Mouse (Mus musculus) ES-E14 (cell line): Measurements from ENCODE around the gene Hcrt. TPM values are rescaled to one million over a fixed set of nuclear protein-coding genes. Genes with fewer than 3 reads are reported as not detected.

Source experiments
- DNase-seq: peaks from one replicate; pipeline ENCODE4 v3.0.0-alpha.2; 2013; ENCODE audit warnings: low read depth, low spot score
- H3K27ac ChIP-seq: 2 replicates; pipeline ENCODE4 v1.5.1; 2012; ENCODE audit warnings: low read depth, mild to moderate bottlenecking, low read length, moderate library complexity, mixed read lengths; ENCODE audit not compliant: poor library complexity, insufficient read depth, severe bottlenecking
- H3K36me3 ChIP-seq: 2 replicates; pipeline ENCODE4 v1.6.1; 2012; ENCODE audit warnings: mild to moderate bottlenecking, low read length, moderate library complexity, mixed read lengths; ENCODE audit not compliant: control insufficient read depth, poor library complexity, insufficient read depth, severe bottlenecking
- H3K4me1 ChIP-seq, 2 experiments: fragments of 150-350 bp in 1 of 2; sonication (generic) in 1 of 2; 2 replicates each; pipeline ENCODE4 v1.6.1; 2012; ENCODE audit warnings: low read length in 2 of 2, mild to moderate bottlenecking in 1 of 2, mixed read lengths in 1 of 2; ENCODE audit not compliant: control insufficient read depth in 2 of 2, insufficient read depth in 2 of 2, poor library complexity in 1 of 2
- H3K4me3 ChIP-seq, 2 experiments: fragments of 150-350 bp in 1 of 2; sonication (generic) in 1 of 2; 2 replicates each; pipeline ENCODE4 v1.5.1; 2012; ENCODE audit warnings: low read length in 2 of 2, low read depth in 1 of 2, mild to moderate bottlenecking in 1 of 2, mixed read lengths in 1 of 2; ENCODE audit not compliant: insufficient read depth in 1 of 2, poor library complexity in 1 of 2, severe bottlenecking in 1 of 2
- H3K9ac ChIP-seq: 2 replicates; pipeline ENCODE4 v1.6.1; 2012; ENCODE audit warnings: low read depth, mild to moderate bottlenecking, low read length, mixed read lengths; ENCODE audit not compliant: poor library complexity, insufficient read depth, severe bottlenecking
- H3K9me3 ChIP-seq: fragments of 150-350 bp; sonication (generic); 2 replicates; pipeline ENCODE4 v1.6.1; 2012; ENCODE audit warnings: low read depth, mild to moderate bottlenecking, low read length; ENCODE audit not compliant: control insufficient read depth, insufficient read depth
- CHD2 ChIP-seq: IDR thresholded peaks from 2 replicates; pipeline ENCODE4 v1.6.1; 2014; ENCODE audit warnings: mild to moderate bottlenecking, low read depth, low read length, inconsistent platforms
- HCFC1 ChIP-seq: IDR thresholded peaks from 2 replicates; pipeline ENCODE4 v1.6.1; 2012; ENCODE audit warnings: low read length, inconsistent platforms, borderline replicate concordance; ENCODE audit not compliant: insufficient read depth
- MAFK ChIP-seq: IDR thresholded peaks from 2 replicates; pipeline ENCODE4 v1.6.1; 2014; ENCODE audit warnings: mild to moderate bottlenecking, low read depth, low read length, inconsistent platforms; ENCODE audit not compliant: insufficient read depth
- ZC3H11A ChIP-seq: IDR thresholded peaks from 2 replicates; pipeline ENCODE4 v1.6.1; 2012; ENCODE audit warnings: low read depth, mild to moderate bottlenecking, inconsistent platforms, low read length, borderline replicate concordance
- ZNF384 ChIP-seq: IDR thresholded peaks from 2 replicates; pipeline ENCODE4 v1.6.1; 2012; ENCODE audit warnings: low read depth, low read length, inconsistent platforms
- in situ Hi-C, 2 experiments: fragments of 600-800 bp; cut with MboI; formaldehyde crosslinking; loops; one replicate each; pipeline ENCODE4 v1.15.1; 2025; ENCODE audit warnings: low sequenced_read_pairs in 2 of 2, inconsistent platforms in 1 of 2; ENCODE audit not compliant: unreplicated experiment in 2 of 2
- total RNA-seq: library from RNA; depleted of rRNA; stranded (reverse); fragments of 300-350 nt; gene quantifications from 2 replicates; pipeline ENCODE4 v1.2.3, GENCODE M21; 2012

The Hcrt gene
- total RNA-seq, 1 experiment = not detected

- Histone ChIP-seq H3K4me1 (peaks cover 0 to 2% of the 10 kb centered on the region in 2 experiments; a peak in 1 of 4 replicates), H3K9me3 (no peaks in the 10 kb centered on the region), H3K9ac (no peak overlapping the region), H3K27ac (no peak overlapping the region), H3K4me3 (peak overlapping the region in 1 of 2 experiments; percentile 41; a peak in 1 of 4 replicates), H3K36me3 (no peaks in the 10 kb centered on the region)
- no peak for DNase-seq
- in situ Hi-C loops = no loop called here
- no peak for TF ChIP-seq HCFC1
- no peak for TF ChIP-seq ZNF384
- TF ChIP-seq CHD2 = no peak
- no peak for TF ChIP-seq MAFK
- no peak for TF ChIP-seq ZC3H11A
Measured at GRCm38 (mm10) chr11:100774261-100774660, 11.5 kb upstream of the Hcrt start.

GRCm38 (mm10) chr11:100770646-100771408, 8.1 kb upstream of the Hcrt start, which contains the start of gene Ghdc:
TSS of gene Ghdc (minus strand) at chr11:100770957.
- no peaks in the 10 kb centered on the region for H3K36me3 ChIP-seq
- H3K27ac ChIP-seq = no peak within 1 kb of the TSS; the same call in 1 of the 2 replicates
- peak within 1 kb of the TSS; percentile 37; the same call in 1 of the 2 replicates for H3K9ac ChIP-seq
- TF ChIP-seq HCFC1 (no peak), ZNF384 (no peak), CHD2 (no peak), MAFK (no peak), ZC3H11A (no peak)
- in situ Hi-C loops = no loop called here
- DNase-seq = peak; percentile 60
- H3K4me1 ChIP-seq = peaks cover 0 to 2% of the 10 kb centered on the region in 2 experiments; a peak in 1 of 4 replicates
- H3K9me3 ChIP-seq = no peaks in the 10 kb centered on the region
- H3K4me3 ChIP-seq = peak within 1 kb of the TSS; percentile 65 to 83

- TF ChIP-seq ZC3H11A (no peak), ZNF384 (no peak), HCFC1 (no peak)
- peaks cover 0 to 2% of the 10 kb centered on the region in 2 experiments; a peak in 1 of 4 replicates for H3K4me1 ChIP-seq
- peak overlapping the region; percentile 35; the same call in 1 of the 2 replicates for H3K9ac ChIP-seq
- DNase-seq = no peak
- in situ Hi-C loops = no loop called here
- H3K9me3 ChIP-seq = no peaks in the 10 kb centered on the region
- H3K36me3 ChIP-seq = no peaks in the 10 kb centered on the region
- H3K4me3 ChIP-seq = peak overlapping the region; percentile 65 to 83
- H3K27ac ChIP-seq = no peak overlapping the region
Measured at GRCm38 (mm10) chr11:100769980-100770379, 7.2 kb upstream of the Hcrt start.

- in situ Hi-C loops = no loop called here
Measured at GRCm38 (mm10) chr11:100767871-100768270, 5.1 kb upstream of the Hcrt start.

More at GRCm38 (mm10) chr11:100767871-100768270, 5.1 kb upstream of the Hcrt start:
- no peak overlapping the region for H3K27ac ChIP-seq
- TF ChIP-seq HCFC1 (no peak), ZNF384 (no peak), ZC3H11A (no peak), CHD2 (no peak), MAFK (no peak)
- H3K4me1 ChIP-seq = peaks cover 0 to 2% of the 10 kb centered on the region in 2 experiments; a peak in 1 of 4 replicates
- no peak overlapping the region for H3K9ac ChIP-seq
- no peak overlapping the region for H3K4me3 ChIP-seq
- H3K36me3 ChIP-seq = no peaks in the 10 kb centered on the region
- H3K9me3 ChIP-seq = no peaks in the 10 kb centered on the region
- no peak for DNase-seq
